Mouse (Mus musculus) lung, adult 2 months (tissue): ENCODE data around the gene Kmt2b.

Experiments used
- CTCF ChIP-seq: fragments of 200-500 bp; IDR thresholded peaks from 2 replicates; pipeline ENCODE4 v1.5.1; 2011; ENCODE audit warnings: mild to moderate bottlenecking, low read length, control low read depth; ENCODE audit not compliant: insufficient read depth
- POLR2A ChIP-seq: fragments of 200-500 bp; IDR thresholded peaks from 2 replicates; pipeline ENCODE4 v1.6.1; 2011; ENCODE audit warnings: low read depth, mild to moderate bottlenecking, control low read depth, low read length, borderline replicate concordance; ENCODE audit errors: extremely low read depth

DNA sequence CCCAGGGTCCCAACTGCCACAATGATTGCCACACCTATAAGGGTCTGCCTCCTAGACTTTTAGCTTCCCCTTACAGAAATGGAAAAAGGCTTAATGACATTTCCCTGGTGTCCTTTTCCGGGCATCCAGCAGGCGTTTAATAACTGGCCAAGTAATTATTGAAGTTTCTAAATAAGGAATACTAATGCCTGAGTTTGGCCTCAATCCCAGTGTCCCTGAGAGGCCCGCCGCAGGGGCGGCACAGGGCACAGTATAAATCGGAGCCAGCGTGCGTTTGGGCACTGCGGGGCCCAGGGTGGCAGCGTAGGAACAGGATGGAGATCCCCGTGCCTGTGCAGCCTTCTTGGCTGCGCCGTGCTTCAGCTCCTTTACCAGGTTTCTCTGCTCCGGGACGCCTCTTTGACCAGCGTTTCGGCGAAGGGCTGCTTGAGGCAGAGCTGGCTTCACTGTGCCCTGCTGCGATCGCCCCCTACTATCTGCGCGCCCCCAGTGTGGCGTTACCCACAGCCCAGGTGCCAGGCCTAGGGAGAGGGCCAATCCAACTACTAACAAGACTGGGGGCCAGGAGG, 35.4 kb downstream of the Kmt2b start:
- no peak for TF ChIP-seq CTCF
- TF ChIP-seq POLR2A = peak; percentile 48; the same call in 1 of the 2 replicates
